Mouse (Mus musculus): Measurements from ENCODE around the gene Macrod2. TPM values are rescaled to one million over a fixed set of nuclear protein-coding genes. Genes with fewer than 3 reads are reported as not detected.

Macrod2 gene
- total and polyA plus RNA-seq, 2 experiments from 2014 or later: 5.5 to 17.4 TPM

GRCm38 (mm10) chr2:142400781-142401180 lies 2005.7 kb downstream of the Macrod2 start:
- Histone ChIP-seq H3K4me2 (ENCODE audit: low read depth, low read length) (no peak overlapping the region), H3K9ac (replicated peaks; ENCODE audit: low read depth, low read length) (no peak overlapping the region), H3K36me3 (replicated peaks; ENCODE audit: control insufficient read depth, insufficient read depth, low read length) (no peaks in the 10 kb centered on the region), H3K27me3 (ENCODE audit: control insufficient read depth, insufficient read depth, low read length) (no peaks in the 10 kb centered on the region), H3K4me3 (ENCODE audit: low read depth, low read length) (no peak overlapping the region), H3K27ac (ENCODE audit: low read depth) (no peak overlapping the region), H3K9me3 (replicated peaks; ENCODE audit: control insufficient read depth, low read length) (no peaks in the 10 kb centered on the region), H3K4me1 (ENCODE audit: control insufficient read depth, insufficient read depth) (0 out of 2 replicates have a peak, but pooled peaks cover 4% of the 10 kb centered on the region)
- WGBS: 78% methylated on average over 4 of the region's 4 CpGs
- TF ChIP-seq CTCF (IDR thresholded peaks at IDR 0.05; ENCODE audit: low read depth) (no peak), EP300 (IDR thresholded peaks at IDR 0.05; ENCODE audit: low read depth) (no peak)
- DNase-seq (ENCODE audit: low spot score) (no peak), ATAC-seq (ENCODE audit: insufficient read depth, low read depth) (no peak)

DNA sequence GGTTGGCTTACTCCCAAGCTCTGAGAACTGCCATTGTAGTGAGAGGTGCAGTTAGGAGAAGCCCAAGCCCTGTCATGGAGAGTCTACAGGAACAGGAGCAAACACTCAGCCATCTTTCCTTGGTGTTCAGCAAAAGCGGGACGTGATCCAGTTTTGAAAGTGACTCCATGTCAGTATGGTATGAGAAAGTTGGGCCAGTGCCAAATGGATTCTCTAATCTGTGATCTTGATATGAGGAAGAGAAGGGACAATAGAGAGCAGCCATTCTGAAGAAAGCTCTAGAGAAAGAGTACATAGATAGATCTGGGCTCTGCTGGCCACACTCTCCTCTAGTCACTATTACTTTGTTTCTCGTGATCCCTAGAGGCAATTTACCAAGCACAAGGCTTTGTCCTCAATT lies 2006.2 kb downstream of the Macrod2 start:
- H3K4me2 ChIP-seq (ENCODE audit: low read depth, low read length): no peak overlapping the region
- no peak for ATAC-seq (ENCODE audit: insufficient read depth, low read depth)
- DNase-seq (ENCODE audit: low spot score): no peak
- no peaks in the 10 kb centered on the region for H3K9me3 ChIP-seq (replicated peaks; ENCODE audit: control insufficient read depth, low read length)
- no peak overlapping the region for H3K9ac ChIP-seq (replicated peaks; ENCODE audit: low read depth, low read length)
- H3K27me3 ChIP-seq (ENCODE audit: control insufficient read depth, insufficient read depth, low read length): no peaks in the 10 kb centered on the region
- H3K36me3 ChIP-seq (replicated peaks; ENCODE audit: control insufficient read depth, insufficient read depth, low read length): no peaks in the 10 kb centered on the region
- H3K4me1 ChIP-seq (ENCODE audit: control insufficient read depth, insufficient read depth): 0 out of 2 replicates have a peak, but pooled peaks cover 4% of the 10 kb centered on the region
- TF ChIP-seq EP300 (IDR thresholded peaks at IDR 0.05; ENCODE audit: low read depth) (no peak), CTCF (IDR thresholded peaks at IDR 0.05; ENCODE audit: low read depth) (no peak)
- no peak overlapping the region for H3K27ac ChIP-seq (ENCODE audit: low read depth)
- H3K4me3 ChIP-seq (ENCODE audit: low read depth, low read length): no peak overlapping the region
- 82% methylated on average over 3 of the region's 3 CpGs for WGBS

DNA sequence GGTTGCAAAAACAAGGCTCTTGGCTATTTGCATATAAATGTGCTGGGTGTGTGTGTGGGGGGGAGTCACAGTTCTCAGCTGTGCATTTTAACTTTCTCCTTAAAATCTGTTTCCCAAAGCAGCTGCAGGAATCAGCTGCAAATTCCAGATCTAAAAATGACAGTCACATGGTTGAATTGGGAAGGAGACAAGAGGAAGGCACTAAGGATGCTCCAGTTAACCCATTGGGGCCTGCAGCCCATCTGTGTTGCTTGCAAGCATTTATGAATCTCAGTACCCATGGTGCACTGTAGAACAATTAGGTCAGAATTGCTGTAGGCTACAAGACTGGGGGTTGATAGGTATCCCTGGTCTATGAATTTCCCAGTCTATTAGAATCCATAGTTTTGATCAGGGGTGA lies 2008.3 kb downstream of the Macrod2 start:
- Histone ChIP-seq H3K9me3 (replicated peaks; ENCODE audit: control insufficient read depth, low read length) (no peaks in the 10 kb centered on the region), H3K4me3 (ENCODE audit: low read depth, low read length) (no peak overlapping the region), H3K9ac (replicated peaks; ENCODE audit: low read depth, low read length) (no peak overlapping the region), H3K27ac (ENCODE audit: low read depth) (no peak overlapping the region), H3K36me3 (replicated peaks; ENCODE audit: control insufficient read depth, insufficient read depth, low read length) (no peaks in the 10 kb centered on the region), H3K4me1 (ENCODE audit: control insufficient read depth, insufficient read depth) (0 out of 2 replicates have a peak, but pooled peaks cover 4% of the 10 kb centered on the region), H3K4me2 (ENCODE audit: low read depth, low read length) (no peak overlapping the region), H3K27me3 (ENCODE audit: control insufficient read depth, insufficient read depth, low read length) (no peaks in the 10 kb centered on the region)
- ATAC-seq (ENCODE audit: insufficient read depth, low read depth): no peak
- TF ChIP-seq CTCF (IDR thresholded peaks at IDR 0.05; ENCODE audit: low read depth) (no peak), EP300 (IDR thresholded peaks at IDR 0.05; ENCODE audit: low read depth) (no peak)
- DNase-seq (ENCODE audit: low spot score): no peak

DNA sequence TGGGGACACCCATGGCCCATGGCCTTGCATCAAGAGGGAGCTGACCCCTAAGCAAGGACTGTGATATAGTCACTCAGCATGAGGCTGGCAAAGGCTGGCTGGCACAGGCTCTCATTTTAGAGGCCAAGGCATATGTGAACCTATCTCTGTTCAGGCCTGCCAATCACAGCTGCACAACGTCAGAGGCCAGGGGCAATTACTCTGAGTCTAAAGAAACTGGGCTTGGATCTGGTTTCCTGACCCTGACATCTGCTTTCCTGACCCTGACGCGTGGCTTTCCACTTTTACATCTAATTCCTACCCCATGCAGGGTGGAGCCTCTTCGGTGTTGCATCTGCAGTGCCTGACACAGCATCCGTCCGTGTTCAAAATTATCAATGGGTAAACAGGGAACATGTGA lies 2009.2 kb downstream of the Macrod2 start:
- 0 out of 2 replicates have a peak, but pooled peaks cover 3% of the 10 kb centered on the region for H3K4me1 ChIP-seq (ENCODE audit: control insufficient read depth, insufficient read depth)

GRCm38 (mm10) chr2:142407341-142407740 lies 2012.2 kb downstream of the Macrod2 start:
- Histone ChIP-seq H3K9ac (replicated peaks; ENCODE audit: low read depth, low read length) (no peak overlapping the region), H3K4me3 (ENCODE audit: low read depth, low read length) (no peak overlapping the region), H3K27ac (ENCODE audit: low read depth) (no peak overlapping the region), H3K36me3 (replicated peaks; ENCODE audit: control insufficient read depth, insufficient read depth, low read length) (no peaks in the 10 kb centered on the region), H3K9me3 (replicated peaks; ENCODE audit: control insufficient read depth, low read length) (no peaks in the 10 kb centered on the region), H3K4me1 (ENCODE audit: control insufficient read depth, insufficient read depth) (no peaks in the 10 kb centered on the region), H3K27me3 (ENCODE audit: control insufficient read depth, insufficient read depth, low read length) (no peaks in the 10 kb centered on the region), H3K4me2 (ENCODE audit: low read depth, low read length) (no peak overlapping the region)
- DNase-seq (ENCODE audit: low spot score): no peak
- TF ChIP-seq EP300 (IDR thresholded peaks at IDR 0.05; ENCODE audit: low read depth) (no peak), CTCF (IDR thresholded peaks at IDR 0.05; ENCODE audit: low read depth) (no peak)
- no peak for ATAC-seq (ENCODE audit: insufficient read depth, low read depth)

More for the DNA sequence above, 2009.2 kb downstream of the Macrod2 start:
- H3K27ac ChIP-seq (ENCODE audit: low read depth): no peak overlapping the region
- ATAC-seq (ENCODE audit: insufficient read depth, low read depth) (no peak), DNase-seq (ENCODE audit: low spot score) (no peak)
- H3K9ac ChIP-seq (replicated peaks; ENCODE audit: low read depth, low read length): no peak overlapping the region
- no peak overlapping the region for H3K4me3 ChIP-seq (ENCODE audit: low read depth, low read length)
- no peaks in the 10 kb centered on the region for H3K27me3 ChIP-seq (ENCODE audit: control insufficient read depth, insufficient read depth, low read length)
- 63% methylated on average over 6 of the region's 6 CpGs for WGBS
- no peaks in the 10 kb centered on the region for H3K36me3 ChIP-seq (replicated peaks; ENCODE audit: control insufficient read depth, insufficient read depth, low read length)
- H3K4me2 ChIP-seq (ENCODE audit: low read depth, low read length): no peak overlapping the region
- TF ChIP-seq CTCF (IDR thresholded peaks at IDR 0.05; ENCODE audit: low read depth) (no peak), EP300 (IDR thresholded peaks at IDR 0.05; ENCODE audit: low read depth) (no peak)
- no peaks in the 10 kb centered on the region for H3K9me3 ChIP-seq (replicated peaks; ENCODE audit: control insufficient read depth, low read length)

- H3K9me3 ChIP-seq (replicated peaks; ENCODE audit: control insufficient read depth, low read length): no peaks in the 10 kb centered on the region
- DNase-seq (ENCODE audit: low spot score) (no peak), ATAC-seq (ENCODE audit: insufficient read depth, low read depth) (no peak)
- no peak overlapping the region for H3K4me3 ChIP-seq (ENCODE audit: low read depth, low read length)
- no peak overlapping the region for H3K9ac ChIP-seq (replicated peaks; ENCODE audit: low read depth, low read length)
- TF ChIP-seq EP300 (IDR thresholded peaks at IDR 0.05; ENCODE audit: low read depth) (no peak), CTCF (IDR thresholded peaks at IDR 0.05; ENCODE audit: low read depth) (no peak)
- H3K36me3 ChIP-seq (replicated peaks; ENCODE audit: control insufficient read depth, insufficient read depth, low read length): no peaks in the 10 kb centered on the region
- H3K4me2 ChIP-seq (ENCODE audit: low read depth, low read length): no peak overlapping the region
- H3K4me1 ChIP-seq (ENCODE audit: control insufficient read depth, insufficient read depth): no peaks in the 10 kb centered on the region
- no peak overlapping the region for H3K27ac ChIP-seq (ENCODE audit: low read depth)
- H3K27me3 ChIP-seq (ENCODE audit: control insufficient read depth, insufficient read depth, low read length): no peaks in the 10 kb centered on the region
These were observed 2015.0 kb downstream of the Macrod2 start for GRCm38 (mm10) chr2:142410124-142410523.
